Mouse (Mus musculus) embryonic facial prominence, embryonic 12.5 days (tissue): ENCODE data around the gene Pank1. TPM values are rescaled to one million over a fixed set of nuclear protein-coding genes. Genes with fewer than 3 reads are reported as not detected.
A peak's percentile ranks its signal among the peaks of the same experiment; 100 is the strongest.

ENCODE experiments used
- ATAC-seq: fragments of 200-750 bp; cut with Nextera tagmentation; 2 replicates; pipeline ENCODE4 v1.8.0; 2017; ENCODE audit not compliant: insufficient number of reproducible peaks, insufficient read depth, low FRiP score, low TSS enrichment
- H3K27ac ChIP-seq: fragments of 300-500 bp; sonication (generic); 2 replicates; pipeline ENCODE4 v1.5.1; 2016; ENCODE audit warnings: mild to moderate bottlenecking
- H3K27me3 ChIP-seq: fragments of 300-500 bp; sonication (generic); 2 replicates; pipeline ENCODE4 v1.6.1; 2016; ENCODE audit warnings: mild to moderate bottlenecking, moderate library complexity
- H3K36me3 ChIP-seq: fragments of 300-500 bp; sonication (generic); 2 replicates; pipeline ENCODE4 v1.6.1; 2016; ENCODE audit warnings: mild to moderate bottlenecking
- H3K4me1 ChIP-seq: fragments of 300-500 bp; sonication (generic); 2 replicates; pipeline ENCODE4 v1.6.1; 2016
- H3K4me2 ChIP-seq: fragments of 300-500 bp; sonication (generic); replicated peaks from 2 replicates; pipeline ENCODE4 v1.6.1; 2016; ENCODE audit warnings: mild to moderate bottlenecking, moderate library complexity
- H3K4me3 ChIP-seq: fragments of 300-500 bp; sonication (generic); 2 replicates; pipeline ENCODE4 v1.5.1; 2016; ENCODE audit warnings: mild to moderate bottlenecking
- H3K9ac ChIP-seq: fragments of 300-500 bp; sonication (generic); 2 replicates; pipeline ENCODE4 v1.6.1; 2016; ENCODE audit warnings: mild to moderate bottlenecking, moderate library complexity
- H3K9me3 ChIP-seq: fragments of 300-500 bp; sonication (generic); 2 replicates; pipeline ENCODE4 v1.6.1; 2016; ENCODE audit warnings: mild to moderate bottlenecking, moderate library complexity
- WGBS: fragments of 180-500 bp; shearing (Covaris S2); methylation state at CpG from one replicate; pipeline ENCODE4 v1.1.7; 2016; 5-methylcytosine and 5-hydroxymethylcytosine counted together
- polyA plus RNA-seq: library from polyadenylated mRNA; unstranded; fragments of >200 nt; fragmentation: Nextera tagmentation; extraction: Ambion mirVana; gene quantifications from 2 replicates; pipeline ENCODE4 v1.2.1, GENCODE M21; 2016

Gene Pank1
- polyA plus RNA-seq, 1 experiment from 2014 or later, result 9.6 TPM

DNA sequence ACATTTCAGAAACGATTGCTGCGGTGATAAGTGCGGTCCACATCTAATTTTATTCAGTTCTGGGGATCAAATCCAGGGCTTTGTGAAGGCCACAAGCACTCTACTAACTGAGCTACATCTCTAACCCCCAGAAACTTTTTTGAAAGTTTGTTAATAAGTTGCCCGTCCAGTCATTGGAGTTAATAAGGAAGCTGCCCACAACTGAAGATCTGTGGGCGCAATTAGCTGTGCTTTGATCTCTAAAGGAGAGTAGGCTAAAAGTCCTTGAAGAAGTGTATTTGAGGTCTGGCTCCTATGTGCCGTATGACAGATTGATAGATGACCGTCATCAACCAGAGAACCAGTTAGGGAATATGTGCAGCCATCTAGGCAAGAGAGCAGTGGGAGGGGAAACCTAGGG is 22.0 kb upstream of the Pank1 start:
- Histone ChIP-seq H3K36me3 (no peaks in the 10 kb centered on the region), H3K4me2 (no peak overlapping the region), H3K4me1 (no peaks in the 10 kb centered on the region), H3K9me3 (no peaks in the 10 kb centered on the region), H3K4me3 (no peak overlapping the region), H3K27me3 (no peaks in the 10 kb centered on the region), H3K27ac (no peak overlapping the region), H3K9ac (no peak overlapping the region)
- WGBS, result 90% methylated on average over 7 of the region's 7 CpGs
- ATAC-seq, result no peak

DNA sequence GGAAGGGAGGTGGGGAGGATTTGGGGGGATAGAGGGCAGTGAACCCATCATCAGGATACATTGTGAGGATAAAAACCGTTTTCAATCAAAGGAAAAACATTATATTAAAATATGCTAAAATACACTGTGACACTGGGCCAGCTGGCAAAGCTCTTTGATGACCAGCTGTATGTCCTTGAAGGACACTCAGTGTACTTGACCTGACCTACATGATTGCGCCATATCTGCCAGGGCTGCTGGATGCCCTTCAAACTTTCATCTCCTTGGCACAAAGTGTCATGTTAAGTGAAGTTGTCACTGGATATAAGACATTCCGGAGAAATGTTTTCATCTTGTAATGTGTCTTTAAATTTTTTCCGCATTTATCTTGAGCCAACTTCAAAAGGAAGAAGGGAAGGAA is 19.7 kb upstream of the Pank1 start:
- H3K4me2 ChIP-seq, result no peak overlapping the region
- ATAC-seq, result no peak
- no peak overlapping the region for H3K9ac ChIP-seq
- 86% methylated on average over 4 of the region's 4 CpGs for WGBS
- no peak overlapping the region for H3K4me3 ChIP-seq
- H3K4me1 ChIP-seq, result no peaks in the 10 kb centered on the region
- H3K27me3 ChIP-seq, result no peaks in the 10 kb centered on the region
- H3K9me3 ChIP-seq, result no peaks in the 10 kb centered on the region
- H3K36me3 ChIP-seq, result no peaks in the 10 kb centered on the region
- H3K27ac ChIP-seq, result no peak overlapping the region

DNA sequence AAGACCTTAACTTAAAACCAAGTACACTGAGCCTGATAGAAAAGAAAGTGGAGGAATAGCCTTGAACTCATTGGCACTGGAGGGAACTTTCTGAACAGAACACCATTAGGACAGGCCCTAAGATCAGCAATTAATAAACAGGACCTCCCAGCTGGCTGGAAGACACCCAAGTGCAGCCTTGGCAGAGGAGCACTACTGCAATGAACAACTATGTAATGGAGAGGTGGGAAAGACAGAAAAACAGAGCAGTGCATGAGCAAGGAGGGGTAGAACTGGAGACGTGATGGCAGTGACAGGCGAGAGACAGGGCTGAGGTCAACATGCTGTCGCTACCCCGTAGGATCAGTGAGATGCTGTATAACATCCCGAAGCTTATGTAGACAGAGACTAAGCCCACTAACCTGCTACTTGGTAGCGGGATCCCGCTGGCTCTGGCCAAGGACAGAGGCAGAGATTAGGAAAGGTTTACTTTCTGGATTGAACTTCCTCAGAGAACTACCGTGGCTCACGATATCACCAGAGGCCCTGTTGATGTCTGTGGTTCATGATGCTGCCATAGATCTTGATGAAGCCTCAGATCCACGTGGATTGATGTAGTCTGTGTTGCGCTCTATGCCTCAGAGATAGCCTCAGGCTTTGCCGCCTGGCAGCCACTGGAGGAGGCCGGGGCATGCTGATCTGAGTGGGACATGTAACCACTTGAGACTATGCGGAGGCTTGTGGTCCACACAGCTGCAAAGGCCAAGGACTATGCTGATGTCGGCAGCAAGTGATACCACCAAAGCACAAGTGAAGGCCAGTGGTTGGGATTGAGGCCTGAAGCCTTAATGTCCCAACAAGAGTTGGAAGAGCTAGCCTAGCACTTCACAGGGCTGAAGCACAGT is 18.1 kb upstream of the Pank1 start:
- H3K36me3 ChIP-seq, result no peaks in the 10 kb centered on the region
- H3K9ac ChIP-seq, result no peak overlapping the region
- no peak for ATAC-seq
- H3K4me3 ChIP-seq, result no peak overlapping the region
- WGBS, result 89% methylated on average over 15 of the region's 15 CpGs
- H3K4me2 ChIP-seq, result no peak overlapping the region
- H3K27ac ChIP-seq, result no peak overlapping the region
- H3K4me1 ChIP-seq, result no peaks in the 10 kb centered on the region
- no peaks in the 10 kb centered on the region for H3K27me3 ChIP-seq
- no peaks in the 10 kb centered on the region for H3K9me3 ChIP-seq

DNA sequence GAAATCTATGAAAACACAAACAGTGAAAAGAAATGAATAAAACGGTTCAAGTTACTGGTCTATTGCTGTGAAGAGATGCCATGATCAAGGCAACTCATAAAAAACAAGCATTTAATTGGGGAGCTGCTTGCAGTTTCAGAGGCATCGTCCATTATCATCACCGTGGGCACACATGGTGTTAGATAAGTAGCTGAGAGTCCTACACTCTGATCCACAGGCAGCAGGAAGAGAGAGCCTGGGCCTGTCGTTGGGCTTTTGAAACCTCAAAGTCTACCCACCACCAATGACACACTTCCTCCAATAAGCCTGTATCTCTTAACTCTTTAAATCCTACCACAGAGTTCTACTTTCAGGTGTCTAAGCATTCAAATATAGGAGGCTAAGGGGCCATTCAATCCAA is 15.8 kb upstream of the Pank1 start:
- 83% methylated on average over 4 of the region's 4 CpGs for WGBS
- H3K27ac ChIP-seq, result no peak overlapping the region
- no peaks in the 10 kb centered on the region for H3K9me3 ChIP-seq
- no peak for ATAC-seq
- no peaks in the 10 kb centered on the region for H3K4me1 ChIP-seq
- no peaks in the 10 kb centered on the region for H3K36me3 ChIP-seq
- no peak overlapping the region for H3K4me2 ChIP-seq
- H3K4me3 ChIP-seq, result no peak overlapping the region
- H3K27me3 ChIP-seq, result no peaks in the 10 kb centered on the region
- no peak overlapping the region for H3K9ac ChIP-seq

DNA sequence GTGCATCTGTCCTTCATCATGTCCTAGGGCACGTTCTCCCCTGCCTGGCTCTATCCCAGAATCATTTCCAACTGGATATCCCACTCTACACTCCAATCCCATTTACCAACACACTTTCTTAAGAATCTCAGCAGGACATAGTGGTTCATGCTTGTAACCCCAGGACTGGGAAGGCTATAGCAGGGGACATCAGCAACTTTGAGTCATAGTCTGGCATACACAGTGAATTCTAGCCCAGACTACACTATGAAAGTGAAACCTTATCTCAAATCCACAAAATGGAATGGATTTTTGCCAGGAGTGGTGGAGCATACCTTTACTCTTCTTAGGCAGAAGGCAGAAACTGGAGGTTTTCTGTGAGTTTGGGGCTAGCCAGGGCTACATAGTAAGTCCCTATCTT is 12.3 kb upstream of the Pank1 start:
- WGBS, result 74% methylated on average over 1 of the region's 1 CpGs
- no peaks in the 10 kb centered on the region for H3K27me3 ChIP-seq

DNA sequence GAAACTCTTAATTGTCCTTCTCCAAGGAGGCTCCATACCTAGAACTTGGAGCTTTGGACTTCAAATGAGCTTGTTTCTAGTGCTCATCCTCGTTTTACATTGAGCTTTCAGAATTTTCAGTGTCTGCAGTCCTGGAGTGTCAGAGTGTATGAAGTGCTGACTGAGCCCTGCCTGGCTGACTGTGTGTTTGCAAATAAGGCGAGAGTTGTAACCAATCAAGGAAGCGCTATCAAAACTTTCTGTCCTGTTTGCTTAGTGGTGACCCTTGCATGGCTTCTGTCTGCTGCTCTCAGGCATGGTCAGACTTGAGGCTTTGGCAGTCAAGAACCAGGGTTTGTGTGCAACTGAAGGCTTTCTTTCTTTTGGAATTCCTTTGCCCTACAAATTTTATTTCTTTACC is 11.7 kb upstream of the Pank1 start:
- no peak overlapping the region for H3K4me2 ChIP-seq
- no peak overlapping the region for H3K27ac ChIP-seq
- no peak overlapping the region for H3K9ac ChIP-seq
- H3K27me3 ChIP-seq, result no peaks in the 10 kb centered on the region
- no peaks in the 10 kb centered on the region for H3K36me3 ChIP-seq
- 66% methylated on average over 3 of the region's 3 CpGs for WGBS
- no peaks in the 10 kb centered on the region for H3K9me3 ChIP-seq
- H3K4me1 ChIP-seq, result no peaks in the 10 kb centered on the region
- ATAC-seq, result no peak
- H3K4me3 ChIP-seq, result no peak overlapping the region

More for the DNA sequence above, 12.3 kb upstream of the Pank1 start:
- H3K4me1 ChIP-seq, result no peaks in the 10 kb centered on the region
- no peak overlapping the region for H3K4me2 ChIP-seq
- no peaks in the 10 kb centered on the region for H3K36me3 ChIP-seq
- H3K4me3 ChIP-seq, result no peak overlapping the region
- ATAC-seq, result no peak
- H3K9me3 ChIP-seq, result no peaks in the 10 kb centered on the region
- no peak overlapping the region for H3K9ac ChIP-seq
- H3K27ac ChIP-seq, result no peak overlapping the region

DNA sequence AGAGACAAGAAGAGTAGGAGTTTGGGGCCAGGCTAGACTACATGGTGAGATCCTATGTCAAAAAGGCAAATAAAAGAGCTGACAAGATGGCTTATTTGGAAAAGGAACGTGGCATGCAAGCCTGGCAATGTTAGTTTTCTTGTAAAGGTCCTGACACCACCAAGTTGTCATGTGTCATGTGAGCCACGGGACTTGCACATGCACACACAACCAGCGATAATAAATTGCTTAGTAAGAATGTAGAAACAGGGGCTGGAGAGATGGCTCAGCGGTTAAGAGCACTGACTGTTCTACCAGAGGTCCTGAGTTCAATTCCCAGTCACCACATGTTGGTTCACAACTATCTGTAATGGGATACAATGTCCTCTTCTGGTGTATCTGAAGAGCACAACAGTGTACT is 7.1 kb upstream of the Pank1 start:
- Histone ChIP-seq H3K4me2 (no peak overlapping the region), H3K27me3 (no peaks in the 10 kb centered on the region), H3K9ac (no peak overlapping the region), H3K4me3 (no peak overlapping the region), H3K9me3 (no peaks in the 10 kb centered on the region), H3K27ac (no peak overlapping the region), H3K4me1 (no peaks in the 10 kb centered on the region), H3K36me3 (no peaks in the 10 kb centered on the region)
- WGBS, result 81% methylated on average over 4 of the region's 4 CpGs
- ATAC-seq, result no peak

DNA sequence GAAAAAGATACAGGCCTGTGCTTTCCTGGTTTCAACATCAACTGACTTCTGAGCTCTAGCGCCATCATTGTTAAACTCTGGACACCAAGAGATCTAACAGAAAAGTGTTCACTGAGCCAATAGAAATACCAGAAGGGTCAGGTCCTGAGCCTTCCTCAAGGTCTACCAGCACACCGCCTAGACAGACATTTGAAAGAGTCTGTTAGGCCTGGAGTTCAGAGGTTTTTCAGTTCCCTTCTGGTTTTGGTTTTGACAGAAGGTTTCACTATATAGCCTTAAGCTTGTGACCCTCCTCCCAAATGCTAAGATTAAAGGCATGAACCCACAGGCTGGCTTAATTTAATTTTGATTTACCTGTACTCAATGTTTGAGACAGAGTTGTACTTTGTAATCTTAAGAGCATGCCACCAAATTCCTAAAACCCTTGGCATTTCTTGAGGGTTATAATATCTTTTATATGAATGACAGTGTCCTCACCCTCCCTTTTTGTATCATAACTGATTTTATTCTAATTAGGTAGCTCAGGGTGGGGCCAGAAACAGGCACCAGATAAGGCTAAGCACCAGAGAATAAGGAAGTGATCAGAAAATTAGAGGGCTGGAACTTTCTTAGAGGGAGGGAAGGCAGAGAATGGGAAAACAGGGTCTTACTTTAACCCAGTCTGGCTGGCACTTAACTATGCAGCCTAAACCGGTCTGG is 4.4 kb upstream of the Pank1 start:
- ATAC-seq, result no peak
- Histone ChIP-seq H3K4me1 (peaks cover 10% of the 10 kb centered on the region; the same call in 1 of the 2 replicates), H3K36me3 (no peaks in the 10 kb centered on the region), H3K9ac (no peak overlapping the region), H3K27me3 (no peaks in the 10 kb centered on the region), H3K4me3 (no peak overlapping the region), H3K4me2 (no peak overlapping the region), H3K27ac (no peak overlapping the region), H3K9me3 (no peaks in the 10 kb centered on the region)
- 72% methylated on average over 3 of the region's 3 CpGs for WGBS

DNA sequence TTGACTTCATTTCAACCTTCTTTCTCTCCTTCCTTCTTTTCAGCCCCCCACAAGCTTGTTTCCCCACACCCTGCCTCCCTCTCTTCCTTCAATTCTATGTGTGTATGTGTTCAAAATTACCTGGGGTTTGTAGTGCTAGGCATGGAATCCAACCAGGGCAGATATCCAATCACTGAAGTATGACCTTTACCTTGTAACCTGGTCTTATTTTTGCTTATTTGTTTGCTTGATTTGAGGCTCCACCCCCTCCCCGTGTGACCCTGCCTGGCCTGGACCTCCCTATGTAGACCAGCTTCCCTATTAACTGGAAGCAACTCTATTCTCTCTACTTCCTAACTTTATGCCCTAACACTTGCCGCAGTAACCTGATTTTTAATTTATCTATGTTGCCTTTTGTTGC is 3.2 kb upstream of the Pank1 start:
- Histone ChIP-seq H3K9ac (no peak overlapping the region), H3K4me2 (no peak overlapping the region), H3K27me3 (no peaks in the 10 kb centered on the region), H3K4me1 (peaks cover 11% of the 10 kb centered on the region; the same call in 1 of the 2 replicates), H3K9me3 (no peaks in the 10 kb centered on the region), H3K36me3 (no peaks in the 10 kb centered on the region), H3K4me3 (no peak overlapping the region), H3K27ac (no peak overlapping the region)
- WGBS, result 83% methylated on average over 2 of the region's 2 CpGs
- no peak for ATAC-seq

DNA sequence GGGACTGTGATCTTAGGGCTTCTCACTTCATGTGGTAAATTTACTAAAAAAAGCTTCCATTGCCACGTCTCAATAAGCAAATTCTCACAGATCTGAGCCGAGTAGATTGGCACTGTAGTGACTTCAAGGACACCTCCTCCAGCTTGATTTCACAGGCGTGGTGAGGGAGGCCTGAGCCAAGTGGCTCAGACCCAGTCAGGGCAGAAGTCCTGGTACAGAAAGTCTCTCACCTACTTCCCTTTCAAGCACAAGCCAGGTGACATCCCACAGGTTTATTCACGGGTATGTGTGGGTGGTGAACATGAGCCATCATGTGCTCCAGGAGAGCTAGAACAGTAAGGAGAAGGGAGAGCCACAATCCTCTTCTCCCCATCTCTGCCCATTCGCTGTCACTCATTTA is 1.9 kb upstream of the Pank1 start:
- no peak for ATAC-seq
- H3K9me3 ChIP-seq, result no peaks in the 10 kb centered on the region
- WGBS, result 75% methylated on average over 5 of the region's 5 CpGs
- no peak overlapping the region for H3K4me2 ChIP-seq
- H3K4me1 ChIP-seq, result peaks cover 13% of the 10 kb centered on the region; the same call in 1 of the 2 replicates
- H3K27ac ChIP-seq, result no peak overlapping the region
- H3K27me3 ChIP-seq, result no peaks in the 10 kb centered on the region
- H3K4me3 ChIP-seq, result no peak overlapping the region
- no peaks in the 10 kb centered on the region for H3K36me3 ChIP-seq
- H3K9ac ChIP-seq, result no peak overlapping the region

DNA sequence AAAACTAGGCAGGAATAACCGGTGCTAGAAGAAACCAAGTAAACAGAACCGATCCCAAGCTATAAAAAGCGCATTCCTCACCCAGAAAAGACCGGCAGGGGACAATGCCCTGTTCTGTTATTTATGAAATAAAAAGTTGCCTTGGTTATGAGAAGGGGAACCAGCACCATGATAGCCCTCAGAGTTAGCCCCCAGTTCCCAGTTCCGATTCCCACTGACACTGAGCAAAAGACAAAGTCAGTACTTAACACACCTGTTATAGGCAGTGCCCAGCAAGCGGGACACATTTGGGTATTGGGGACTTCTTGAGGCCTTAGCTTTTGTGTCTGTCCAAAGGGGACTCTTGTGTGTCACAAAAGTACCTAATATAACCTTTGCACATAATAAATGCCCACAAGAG is 369 bp upstream of the Pank1 start:
- H3K4me1 ChIP-seq, result peaks cover 13% of the 10 kb centered on the region; the same call in 1 of the 2 replicates
- peak overlapping the region; percentile 87 for H3K4me3 ChIP-seq
- peak overlapping the region; percentile 97 for H3K27ac ChIP-seq
- no peaks in the 10 kb centered on the region for H3K27me3 ChIP-seq
- no peaks in the 10 kb centered on the region for H3K36me3 ChIP-seq
- H3K9ac ChIP-seq, result peak overlapping the region; percentile 93
- ATAC-seq, result no peak
- 25% methylated on average over 6 of the region's 6 CpGs for whole genome bisulfite sequencing
- H3K9me3 ChIP-seq, result no peaks in the 10 kb centered on the region
- H3K4me2 ChIP-seq, result peak overlapping the region; percentile 65
